ENCODE assay signal across 9 mouse cellular contexts in genomic region chr7:34198346-34198745, GRCm38 (mm10). TPM values are rescaled to one million over a fixed set of nuclear protein-coding genes. Genes with fewer than 3 reads are reported as not detected.
DNase-seq lines count a peak whose midpoint lies in the region; TF ChIP-seq lines count a peak whose summit lies in the region.
"Had no signal": no experiment of that assay in that cellular context is flagged by ENCODE, and none has a peak within 500 bp of the region (broad histone marks: within the 10 kb centered on the region; RNA-seq: fewer than 3 reads in every experiment).

No protein-coding gene starts in this region.

- no peak overlapping the region for H3K4me3 ChIP-seq in cortical plate, adult 2 months (ENCODE audit: insufficient read depth, low read length)
- H3K4me3 ChIP-seq: hindbrain, embryonic 15.5 days had no signal

- no peak for TF ChIP-seq POLR2A in cortical plate, adult 2 months (IDR thresholded peaks at IDR 0.05; ENCODE audit: extremely low read depth, insufficient read depth, low read length)

- H3K4me1 ChIP-seq in cortical plate, adult 2 months (ENCODE audit: control insufficient read depth, insufficient read depth, low read length), result no peaks in the 10 kb centered on the region

- H3K27ac ChIP-seq in cortical plate, adult 2 months (ENCODE audit: insufficient read depth, low read length), result no peak overlapping the region
- H3K27ac ChIP-seq: hindbrain, embryonic 15.5 days had no signal

- DNase-seq in adrenal gland, postnatal 10 days, result peak; percentile 53
- DNase-seq in adrenal gland, postnatal 25 days, result no peak
- peak; percentile 20 to 27 for DNase-seq in left cerebral cortex, postnatal 25 days (ENCODE audit: low spot score in 2 of 2)
- no peak for DNase-seq in left cerebral cortex, adult 11 months (ENCODE audit: low spot score)
- peak; percentile 66 for DNase-seq in lung, postnatal 10 days
- DNase-seq in thymus, postnatal 4 days, result peak; percentile 66
- no peak for DNase-seq in layer of hippocampus, adult 9-10 months (ENCODE audit: low spot score)

- intact Hi-C loops in left cerebral cortex, postnatal 25 days (cut with DNase I), result no loop called here

- TF ChIP-seq CTCF in cortical plate, adult 2 months (IDR thresholded peaks at IDR 0.05; ENCODE audit: extremely low read depth, insufficient read depth, low read length), result peak; percentile 23; the same call in 1 of the 2 replicates

RNA-seq across cellular contexts. Expression of gene Pdcd2l, which starts 1.9 kb away (rescaled TPM):
- 10 to 100 TPM; 23.2 TPM for total RNA-seq in adrenal gland, postnatal 10 days (2021)
- 25.3 and 25.4 TPM in 2 replicates for total RNA-seq in adrenal gland, postnatal 25 days (2021)
- 10 to 100 TPM; 20.8 to 25.5 TPM for total RNA-seq in left cerebral cortex, postnatal 25 days (2021)
- 28.3 and 30.5 TPM in 2 replicates for polyA plus RNA-seq in cortical plate, adult 2 months (2012; rRNA removed)

RNA-seq across cellular contexts. Expression of gene Uba2, which starts 28.9 kb away (rescaled TPM):
- 10 to 100 TPM; 77.6 to 77.7 TPM for total RNA-seq in adrenal gland, postnatal 10 days (2021)
- total RNA-seq in adrenal gland, postnatal 25 days (2021), result 79.0 and 88.1 TPM in 2 replicates
- total RNA-seq in left cerebral cortex, postnatal 25 days (2021), result 10 to 100 TPM; 87.2 to 91.5 TPM
- polyA plus RNA-seq in cortical plate, adult 2 months (2012; rRNA removed), result 97.3 and 99.8 TPM in 2 replicates

RNA-seq across cellular contexts. Expression of gene Gpi1, which starts 31.8 kb away (rescaled TPM):
- total RNA-seq in adrenal gland, postnatal 10 days (2021), result 100 to 1,000 TPM; 373 to 446 TPM
- 304 and 309 TPM in 2 replicates for total RNA-seq in adrenal gland, postnatal 25 days (2021)
- total RNA-seq in left cerebral cortex, postnatal 25 days (2021), result 100 to 1,000 TPM; 657 to 693 TPM
- 708 and 714 TPM in 2 replicates for polyA plus RNA-seq in cortical plate, adult 2 months (2012; rRNA removed)

RNA-seq across cellular contexts. Expression of gene Gm6096, which starts 52.5 kb away (rescaled TPM):
- not detected for total RNA-seq in adrenal gland, postnatal 10 days (2021)
- total RNA-seq in adrenal gland, postnatal 25 days (2021), result not detected in 2 replicates
- not detected for total RNA-seq in left cerebral cortex, postnatal 25 days (2021)
- not detected in 2 replicates for polyA plus RNA-seq in cortical plate, adult 2 months (2012; rRNA removed)
- polyA plus RNA-seq: hindbrain, embryonic 15.5 days had no signal

Comparison
In these comparisons a context has a peak if more than half of its experiments do, and no peak if none do; other contexts are left out.
1. DNase-seq: peak in adrenal gland, postnatal 10 days (single experiment), left cerebral cortex, postnatal 25 days (2 of 2), lung, postnatal 10 days (single experiment) and thymus, postnatal 4 days (single experiment); none in adrenal gland, postnatal 25 days (single experiment), left cerebral cortex, adult 11 months (single experiment) and layer of hippocampus, adult 9-10 months (single experiment).